Mouse (Mus musculus) cerebellum, adult 2 months (tissue): ENCODE measurements at regions not wholly inside any gene's neighbourhood (a gene's known extent, or its start where the extent isn't known, plus 50 kb on each side); places are given as distances from the start of the nearest gene placed in this dataset.

Source experiments
- DNase-seq, 2 experiments: peaks; one replicate each; pipeline ENCODE4 v3.0.0; 2021
- H3K27ac ChIP-seq: fragments of 200-500 bp; 2 replicates; pipeline ENCODE4 v1.5.1; 2012; ENCODE audit warnings: low read length, control low read depth, inconsistent platforms; ENCODE audit not compliant: insufficient read depth
- H3K27me3 ChIP-seq: fragments of 200-500 bp; 2 replicates; pipeline ENCODE4 v1.6.1; 2012; ENCODE audit warnings: inconsistent platforms, mild to moderate bottlenecking, low read length, moderate library complexity; ENCODE audit not compliant: control insufficient read depth, insufficient read depth
- H3K4me1 ChIP-seq: fragments of 200-500 bp; 2 replicates; pipeline ENCODE4 v1.6.1; 2011; ENCODE audit warnings: low read length; ENCODE audit not compliant: control insufficient read depth, insufficient read depth
- H3K4me3 ChIP-seq: fragments of 200-500 bp; replicated peaks from 2 replicates; pipeline ENCODE3; 2011; ENCODE audit warnings: mild to moderate bottlenecking, low read depth, low read length, control low read depth; ENCODE audit not compliant: insufficient read depth
- CTCF ChIP-seq: fragments of 200-500 bp; IDR thresholded peaks from 2 replicates; pipeline ENCODE4 v1.5.1; 2011; ENCODE audit warnings: low read depth, mild to moderate bottlenecking, control low read depth, low read length, moderate library complexity, borderline replicate concordance; ENCODE audit not compliant: insufficient read depth
- POLR2A ChIP-seq: fragments of 200-500 bp; IDR thresholded peaks from 2 replicates; pipeline ENCODE4 v1.6.1; 2011; ENCODE audit warnings: low read length, control low read depth, borderline replicate concordance; ENCODE audit not compliant: insufficient read depth
- WGBS: fragments of 180-500 bp; shearing (Covaris S2); methylation state at CpG from one replicate; pipeline ENCODE4 v1.1.7; 2018; 5-methylcytosine and 5-hydroxymethylcytosine counted together

DNA sequence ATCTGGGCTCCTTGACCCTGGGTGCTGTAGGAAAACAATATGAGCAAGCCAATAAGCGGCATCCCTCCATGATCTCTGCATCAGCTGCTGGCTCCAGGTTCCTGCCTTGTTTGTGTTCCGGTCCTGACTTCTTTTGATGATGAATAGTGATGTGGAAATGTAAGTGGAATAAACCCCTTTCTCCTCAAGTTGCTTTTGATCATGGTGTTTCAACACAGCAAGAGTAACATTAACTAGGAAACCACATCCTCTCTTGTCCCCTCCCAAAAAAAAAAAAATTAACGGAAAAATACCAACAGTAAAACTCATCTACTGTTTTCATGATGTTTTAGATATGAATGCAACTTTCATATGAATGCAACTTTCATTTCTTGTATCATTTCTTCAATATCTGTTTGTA is 1024.6 kb upstream of the Sel1l start:
- WGBS = 95% methylated on average over 3 of the region's 3 CpGs
- no peak for DNase-seq
- TF ChIP-seq POLR2A (no peak), CTCF (no peak)
- Histone ChIP-seq H3K4me1 (no peaks in the 10 kb centered on the region), H3K27me3 (no peaks in the 10 kb centered on the region), H3K4me3 (no peak overlapping the region), H3K27ac (no peak overlapping the region)

DNA sequence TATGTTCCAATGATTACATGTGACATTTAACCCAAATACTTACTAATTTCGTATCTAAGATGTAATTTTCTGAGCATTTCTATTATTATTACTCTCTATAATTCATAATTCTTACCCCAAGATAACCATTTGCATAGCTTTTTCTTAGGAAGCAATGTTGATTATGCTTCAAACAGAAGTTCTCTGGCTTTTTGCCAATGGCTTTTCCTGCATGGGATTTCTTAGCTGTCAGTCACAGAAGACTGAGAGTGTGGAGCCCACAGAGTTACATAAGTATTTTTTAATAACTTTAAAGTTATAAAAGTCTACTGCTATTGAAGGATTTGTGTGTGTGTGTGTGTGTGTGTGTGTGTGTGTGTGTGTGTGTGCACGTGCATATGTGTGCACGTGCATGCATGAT is 1020.4 kb upstream of the Sel1l start:
- no peak for DNase-seq
- 73% methylated on average over 3 of the region's 3 CpGs for WGBS
- TF ChIP-seq POLR2A = no peak
- TF ChIP-seq CTCF = no peak
- Histone ChIP-seq H3K27me3 (no peaks in the 10 kb centered on the region), H3K27ac (no peak overlapping the region), H3K4me3 (no peak overlapping the region), H3K4me1 (no peaks in the 10 kb centered on the region)

DNA sequence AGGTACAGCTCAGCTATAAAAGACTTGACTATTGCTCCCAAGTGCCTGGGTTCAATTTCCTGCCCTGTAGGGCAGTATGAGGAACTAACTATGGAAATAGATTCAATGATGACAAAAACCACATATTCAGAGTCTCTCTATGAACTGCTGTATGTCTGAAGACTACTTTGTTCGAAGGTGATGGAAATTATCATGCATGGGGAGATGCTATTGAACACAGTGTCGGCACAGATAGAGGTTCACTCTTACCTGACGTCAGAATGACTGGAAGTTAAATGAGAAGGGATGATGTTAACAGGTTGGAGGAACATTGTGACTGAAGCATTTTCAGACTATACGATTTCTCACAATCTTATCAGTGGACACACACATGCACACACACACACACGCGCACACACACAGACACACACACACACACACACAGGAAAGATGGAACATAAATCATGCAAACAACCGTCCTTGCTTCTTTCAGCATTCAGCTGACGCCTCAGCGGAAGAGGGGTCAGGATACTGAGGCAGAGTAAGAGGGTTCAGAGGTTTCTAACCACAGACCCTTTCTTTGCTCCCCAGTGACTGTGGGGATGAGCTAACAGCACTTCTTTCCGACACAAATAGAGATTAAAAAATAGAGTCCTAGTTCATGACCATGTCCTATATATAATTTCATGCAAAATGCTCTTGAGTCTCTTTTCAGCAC is 974.3 kb upstream of the Sel1l start:
- TF ChIP-seq CTCF (no peak), POLR2A (no peak)
- Histone ChIP-seq H3K27me3 (no peaks in the 10 kb centered on the region), H3K4me3 (no peak overlapping the region), H3K4me1 (no peaks in the 10 kb centered on the region), H3K27ac (no peak overlapping the region)
- no peak for DNase-seq
- WGBS = 93% methylated on average over 10 of the region's 10 CpGs

DNA sequence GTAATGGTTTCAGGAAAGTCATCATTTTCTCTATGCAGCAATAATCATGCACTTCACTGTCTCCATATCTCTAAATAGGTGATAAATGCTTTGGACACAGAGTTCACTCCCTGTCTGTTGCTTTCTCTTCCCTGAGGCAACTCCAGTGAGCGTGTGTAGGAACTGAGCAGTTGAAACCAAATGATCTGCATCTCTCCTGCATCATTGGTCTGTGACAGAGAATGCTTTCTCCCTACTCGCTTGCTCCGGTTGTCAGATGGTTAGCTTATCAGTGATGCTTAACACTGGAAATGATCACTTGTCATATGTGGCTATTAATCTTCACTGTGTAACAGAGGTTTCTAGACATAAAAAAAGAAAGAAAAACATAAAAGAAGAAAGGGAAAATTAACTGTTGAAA is 969.7 kb upstream of the Sel1l start:
- Histone ChIP-seq H3K4me3 (no peak overlapping the region), H3K27ac (no peak overlapping the region), H3K4me1 (no peaks in the 10 kb centered on the region), H3K27me3 (no peaks in the 10 kb centered on the region)
- TF ChIP-seq POLR2A (no peak), CTCF (no peak)
- 83% methylated on average over 3 of the region's 3 CpGs for WGBS
- DNase-seq = no peak

DNA sequence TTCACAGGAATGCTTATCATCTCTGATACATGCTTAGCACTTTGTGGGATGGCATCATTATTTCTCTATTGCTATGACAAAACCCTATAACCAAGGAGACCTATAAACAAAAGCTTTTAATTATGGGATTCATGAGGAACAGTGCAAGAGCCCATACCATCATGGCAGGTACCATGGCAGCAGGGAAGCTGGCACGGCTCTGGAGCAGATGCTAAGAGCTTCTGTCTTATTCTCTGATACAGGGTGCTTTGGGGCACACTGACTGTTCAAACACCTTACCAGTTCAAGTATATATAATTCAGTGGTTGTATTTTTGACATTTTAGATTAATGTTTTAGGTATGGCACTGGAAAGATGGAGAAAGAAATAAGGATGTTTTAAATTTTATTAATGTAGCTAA is 952.2 kb upstream of the Sel1l start:
- 59% methylated on average over 1 of the region's 1 CpGs for WGBS
- H3K4me3 ChIP-seq = no peak overlapping the region
- no peak overlapping the region for H3K27ac ChIP-seq
- no peaks in the 10 kb centered on the region for H3K27me3 ChIP-seq
- H3K4me1 ChIP-seq = no peaks in the 10 kb centered on the region
- no peak for TF ChIP-seq POLR2A
- no peak for TF ChIP-seq CTCF
- peak in 1 of 2 experiments; percentile 22 for DNase-seq

DNA sequence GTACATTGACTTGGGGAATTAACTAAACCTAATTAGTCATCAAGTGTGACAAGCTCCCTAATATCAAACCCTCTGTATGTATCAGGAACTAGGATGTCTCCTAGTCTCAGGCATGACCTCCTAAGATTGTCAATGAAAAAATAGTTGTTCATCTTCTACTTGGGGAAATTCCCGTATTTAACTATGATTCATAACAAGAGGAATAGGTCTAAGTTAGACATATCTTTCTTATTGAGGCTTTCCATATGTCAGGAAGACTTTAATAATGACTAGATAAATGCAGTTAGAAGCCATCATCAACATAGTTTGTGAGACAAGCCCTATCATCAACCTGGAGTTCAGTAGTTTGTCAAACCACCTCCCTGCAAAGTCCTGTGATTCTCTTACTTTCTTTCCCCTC is 934.4 kb upstream of the Sel1l start:
- Histone ChIP-seq H3K4me1 (no peaks in the 10 kb centered on the region), H3K27ac (no peak overlapping the region), H3K27me3 (no peaks in the 10 kb centered on the region), H3K4me3 (no peak overlapping the region)
- no peak for TF ChIP-seq CTCF
- TF ChIP-seq POLR2A = no peak
- WGBS = 86% methylated on average over 1 of the region's 1 CpGs
- DNase-seq = no peak

DNA sequence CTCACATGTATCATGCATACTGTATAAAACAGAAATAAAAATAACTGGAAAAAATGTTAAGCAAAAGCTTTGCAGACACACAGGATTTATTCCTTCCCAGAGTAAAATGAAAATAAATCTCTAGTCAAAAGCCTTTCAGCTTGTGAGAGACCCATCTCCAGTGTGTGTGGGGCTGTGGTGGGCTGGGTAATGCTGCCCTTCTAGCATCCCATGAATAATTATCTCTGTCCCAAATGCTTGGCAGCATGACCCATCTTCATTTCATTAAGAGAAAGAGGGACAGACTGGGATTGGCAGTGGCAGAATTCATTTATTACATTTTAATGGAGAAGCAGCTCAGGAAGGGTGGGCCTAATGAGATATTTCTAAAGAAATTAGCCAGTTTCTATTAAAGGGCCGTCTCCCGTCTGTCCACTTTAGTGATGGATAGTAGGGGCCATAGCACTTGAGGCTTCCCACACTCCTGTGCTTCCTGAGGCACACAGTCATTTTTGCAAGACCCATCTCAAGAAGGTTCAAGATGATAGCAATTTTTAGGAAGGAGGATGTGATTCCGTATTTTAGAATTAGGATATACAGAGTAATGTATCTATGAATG is 930.8 kb upstream of the Sel1l start:
- WGBS = 91% methylated on average over 3 of the region's 3 CpGs
- TF ChIP-seq POLR2A = no peak
- no peak for TF ChIP-seq CTCF
- no peaks in the 10 kb centered on the region for H3K27me3 ChIP-seq

DNA sequence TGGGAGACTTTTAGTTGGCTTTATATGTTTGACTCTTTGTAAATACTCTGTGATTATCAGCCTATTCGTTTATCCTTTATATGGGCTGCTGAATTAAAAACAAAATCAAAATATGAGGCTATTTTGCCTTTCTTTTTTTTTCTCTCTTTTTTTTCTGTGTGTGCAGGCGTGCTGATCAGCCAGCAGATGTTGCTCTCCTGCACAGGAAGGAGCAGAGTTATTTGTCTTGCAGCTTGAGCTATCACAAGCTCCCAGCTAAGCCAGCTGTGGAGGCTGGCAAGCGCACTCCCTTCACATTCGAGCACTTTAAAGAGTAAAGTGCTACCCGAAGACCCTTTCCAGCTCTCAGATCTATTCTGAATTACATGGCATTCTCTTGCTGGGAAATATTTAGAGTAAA is 926.7 kb upstream of the Sel1l start:
- Histone ChIP-seq H3K27me3 (no peaks in the 10 kb centered on the region), H3K4me1 (no peaks in the 10 kb centered on the region), H3K27ac (no peak overlapping the region), H3K4me3 (no peak overlapping the region)
- TF ChIP-seq CTCF (no peak), POLR2A (no peak)
- DNase-seq = no peak
- whole genome bisulfite sequencing = 64% methylated on average over 5 of the region's 5 CpGs

More for the DNA sequence above, 930.8 kb upstream of the Sel1l start:
- Histone ChIP-seq H3K4me1 (no peaks in the 10 kb centered on the region), H3K4me3 (no peak overlapping the region), H3K27ac (no peak overlapping the region)
- DNase-seq = no peak
